Mouse (Mus musculus): Measurements from ENCODE around the gene Rspo1. TPM values are rescaled to one million over a fixed set of nuclear protein-coding genes. Genes with fewer than 3 reads are reported as not detected.

Rspo1 gene
- total and polyA plus RNA-seq, 2 experiments from 2014 or later: 1.9 to 2.4 TPM

GRCm38 (mm10) chr4:124972316-124972715, 13.9 kb upstream of the Rspo1 start:
- Histone ChIP-seq H3K9ac (no peak overlapping the region), H3K36me3 (ENCODE audit: insufficient read depth) (no peaks in the 10 kb centered on the region), H3K4me1 (ENCODE audit: insufficient read depth) (peaks cover 5% of the 10 kb centered on the region; the same call in 1 of the 2 replicates), H3K27me3 (ENCODE audit: insufficient read depth, low read length) (no peaks in the 10 kb centered on the region), H3K27ac (ENCODE audit: low read depth, low read length) (no peak overlapping the region), H3K4me2 (ENCODE audit: low read depth) (no peak overlapping the region), H3K4me3 (ENCODE audit: low read depth, low read length) (no peak overlapping the region), H3K9me3 (ENCODE audit: low read length) (no peaks in the 10 kb centered on the region)
- 73% methylated on average over 9 of the region's 9 CpGs for whole genome bisulfite sequencing
- ATAC-seq (no peak), DNase-seq (no peak)
- no peak for TF ChIP-seq CTCF (IDR thresholded peaks at IDR 0.05; ENCODE audit: low read depth)

- H3K9me3 ChIP-seq (ENCODE audit: low read length): no peaks in the 10 kb centered on the region
- H3K9ac ChIP-seq: no peak overlapping the region
- no peak overlapping the region for H3K4me2 ChIP-seq (ENCODE audit: low read depth)
- no peaks in the 10 kb centered on the region for H3K27me3 ChIP-seq (ENCODE audit: insufficient read depth, low read length)
- peaks cover 5% of the 10 kb centered on the region; the same call in 1 of the 2 replicates for H3K4me1 ChIP-seq (ENCODE audit: insufficient read depth)
- no peak overlapping the region for H3K4me3 ChIP-seq (ENCODE audit: low read depth, low read length)
- ATAC-seq (no peak), DNase-seq (no peak)
- H3K27ac ChIP-seq (ENCODE audit: low read depth, low read length): no peak overlapping the region
- H3K36me3 ChIP-seq (ENCODE audit: insufficient read depth): no peaks in the 10 kb centered on the region
- no peak for TF ChIP-seq CTCF (IDR thresholded peaks at IDR 0.05; ENCODE audit: low read depth)
- 72% methylated on average over 2 of the region's 2 CpGs for WGBS
These were observed 12.9 kb upstream of the Rspo1 start for GRCm38 (mm10) chr4:124973296-124973695.

DNA sequence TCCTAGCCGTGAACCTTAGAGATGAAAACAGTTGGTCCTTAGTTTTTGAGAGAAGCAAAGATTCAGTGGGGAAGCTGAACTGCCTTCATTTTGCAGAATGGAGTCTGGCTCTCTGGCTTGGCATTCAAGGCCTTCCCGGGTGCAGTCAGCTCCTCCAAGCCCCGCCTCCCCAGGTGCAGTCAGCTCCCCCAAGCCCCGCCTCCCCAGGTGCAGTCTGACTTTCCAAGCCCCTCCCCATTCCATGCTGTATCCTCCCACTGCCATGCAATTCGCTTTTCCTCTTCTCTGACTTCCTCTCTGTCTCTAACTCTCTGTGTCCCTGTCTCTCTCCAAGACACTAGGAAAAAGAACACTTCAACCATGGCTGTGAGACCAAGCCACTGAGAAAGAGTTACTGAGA, 8.0 kb upstream of the Rspo1 start:
- ATAC-seq (no peak), DNase-seq (no peak)
- 41% methylated on average over 5 of the region's 5 CpGs for WGBS
- H3K27me3 ChIP-seq (ENCODE audit: insufficient read depth, low read length): peaks cover 1% of the 10 kb centered on the region; the same call in 1 of the 2 replicates
- no peak overlapping the region for H3K4me2 ChIP-seq (ENCODE audit: low read depth)
- no peaks in the 10 kb centered on the region for H3K36me3 ChIP-seq (ENCODE audit: insufficient read depth)
- no peak overlapping the region for H3K27ac ChIP-seq (ENCODE audit: low read depth, low read length)
- no peak for TF ChIP-seq CTCF (IDR thresholded peaks at IDR 0.05; ENCODE audit: low read depth)
- no peaks in the 10 kb centered on the region for H3K4me1 ChIP-seq (ENCODE audit: insufficient read depth)
- H3K9me3 ChIP-seq (ENCODE audit: low read length): no peaks in the 10 kb centered on the region
- no peak overlapping the region for H3K4me3 ChIP-seq (ENCODE audit: low read depth, low read length)
- no peak overlapping the region for H3K9ac ChIP-seq

- no peak overlapping the region for H3K9ac ChIP-seq
- H3K9me3 ChIP-seq (ENCODE audit: low read length): no peaks in the 10 kb centered on the region
- DNase-seq (no peak), ATAC-seq (peak; percentile 68)
- no peak overlapping the region for H3K4me3 ChIP-seq (ENCODE audit: low read depth, low read length)
- peak; percentile 35; the same call in 1 of the 2 replicates for TF ChIP-seq CTCF (IDR thresholded peaks at IDR 0.05; ENCODE audit: low read depth)
- no peak overlapping the region for H3K27ac ChIP-seq (ENCODE audit: low read depth, low read length)
- no peaks in the 10 kb centered on the region for H3K36me3 ChIP-seq (ENCODE audit: insufficient read depth)
- peaks cover 55% of the 10 kb centered on the region for H3K27me3 ChIP-seq (ENCODE audit: insufficient read depth, low read length)
- 20% methylated on average over 9 of the region's 9 CpGs for WGBS
- H3K4me2 ChIP-seq (ENCODE audit: low read depth): no peak overlapping the region
- no peaks in the 10 kb centered on the region; the same call in 1 of the 2 replicates for H3K4me1 ChIP-seq (ENCODE audit: insufficient read depth)
These were observed 2.2 kb upstream of the Rspo1 start for GRCm38 (mm10) chr4:124983893-124984526.

GRCm38 (mm10) chr4:124984871-124985670, 1.2 kb upstream of the Rspo1 start:
- no peaks in the 10 kb centered on the region for H3K36me3 ChIP-seq (ENCODE audit: insufficient read depth)
- no peak overlapping the region for H3K4me3 ChIP-seq (ENCODE audit: low read depth, low read length)
- peaks cover 66% of the 10 kb centered on the region for H3K27me3 ChIP-seq (ENCODE audit: insufficient read depth, low read length)
- 12% methylated on average over 18 of the region's 18 CpGs for WGBS
- no peak for DNase-seq
- H3K4me1 ChIP-seq (ENCODE audit: insufficient read depth): no peaks in the 10 kb centered on the region; the same call in 1 of the 2 replicates
- ATAC-seq: no peak
- no peak overlapping the region for H3K9ac ChIP-seq
- H3K4me2 ChIP-seq (ENCODE audit: low read depth): no peak overlapping the region
- no peak for TF ChIP-seq CTCF (IDR thresholded peaks at IDR 0.05; ENCODE audit: low read depth)
- H3K9me3 ChIP-seq (ENCODE audit: low read length): no peaks in the 10 kb centered on the region
- no peak overlapping the region for H3K27ac ChIP-seq (ENCODE audit: low read depth, low read length)

- Histone ChIP-seq H3K9me3 (ENCODE audit: low read length) (no peaks in the 10 kb centered on the region), H3K9ac (no peak overlapping the region), H3K4me3 (ENCODE audit: low read depth, low read length) (peak overlapping the region; percentile 28), H3K36me3 (ENCODE audit: insufficient read depth) (no peaks in the 10 kb centered on the region), H3K27ac (ENCODE audit: low read depth, low read length) (no peak overlapping the region), H3K27me3 (ENCODE audit: insufficient read depth, low read length) (peaks cover 72% of the 10 kb centered on the region), H3K4me1 (ENCODE audit: insufficient read depth) (no peaks in the 10 kb centered on the region; the same call in 1 of the 2 replicates), H3K4me2 (ENCODE audit: low read depth) (peak overlapping the region; percentile 45)
- no peak for TF ChIP-seq CTCF (IDR thresholded peaks at IDR 0.05; ENCODE audit: low read depth)
- 6% methylated on average over 41 of the region's 51 CpGs for WGBS
- DNase-seq (no peak), ATAC-seq (peak; percentile 6; the same call in 1 of the 2 replicates)
These were observed 795 bp downstream of the Rspo1 start for GRCm38 (mm10) chr4:124986739-124987710.
